Mouse (Mus musculus) embryonic facial prominence, embryonic 11.5 days (tissue): ENCODE results near the gene Efcab6. TPM values are rescaled to one million over a fixed set of nuclear protein-coding genes. Genes with fewer than 3 reads are reported as not detected.

Experiments
- ATAC-seq: fragments of 200-750 bp; cut with Nextera tagmentation; replicated peaks from 2 replicates; pipeline ENCODE4 v1.8.0; 2017; ENCODE audit warnings: low read depth; ENCODE audit not compliant: insufficient number of reproducible peaks, low FRiP score, low TSS enrichment
- DNase-seq: peaks from one replicate; pipeline ENCODE4 v3.0.0-alpha.2; 2015; ENCODE audit warnings: low spot score
- H3K27ac ChIP-seq: fragments of 300-500 bp; sonication (generic); replicated peaks from 2 replicates; pipeline ENCODE4 v1.5.1; 2014; ENCODE audit warnings: mild to moderate bottlenecking, low read depth, low read length, control low read depth
- H3K27me3 ChIP-seq: fragments of 300-500 bp; sonication (generic); 2 replicates; pipeline ENCODE4 v1.6.1; 2014; ENCODE audit warnings: mild to moderate bottlenecking, low read length, moderate library complexity, mixed read lengths; ENCODE audit not compliant: control insufficient read depth, insufficient read depth
- H3K36me3 ChIP-seq: fragments of 300-500 bp; sonication (generic); replicated peaks from 2 replicates; pipeline ENCODE4 v1.6.1; 2014; ENCODE audit warnings: low read depth, mild to moderate bottlenecking, low read length, moderate library complexity, mixed read lengths; ENCODE audit not compliant: control insufficient read depth, insufficient read depth
- H3K4me1 ChIP-seq: fragments of 300-500 bp; sonication (generic); 2 replicates; pipeline ENCODE4 v1.6.1; 2014; ENCODE audit warnings: low read length, mixed read lengths; ENCODE audit not compliant: control insufficient read depth, insufficient read depth
- H3K4me2 ChIP-seq: fragments of 300-500 bp; sonication (generic); 2 replicates; pipeline ENCODE4 v1.6.1; 2014; ENCODE audit warnings: low read depth, mild to moderate bottlenecking, control low read depth, low read length, moderate library complexity
- H3K4me3 ChIP-seq: fragments of 300-500 bp; sonication (generic); 2 replicates; pipeline ENCODE4 v1.5.1; 2014; ENCODE audit warnings: low read depth, low read length, control low read depth
- H3K9ac ChIP-seq: fragments of 300-500 bp; sonication (generic); replicated peaks from 2 replicates; pipeline ENCODE4 v1.6.1; 2014; ENCODE audit warnings: mild to moderate bottlenecking, control low read depth, low read length
- H3K9me3 ChIP-seq: fragments of 300-500 bp; sonication (generic); replicated peaks from 2 replicates; pipeline ENCODE4 v1.6.1; 2016; ENCODE audit warnings: mild to moderate bottlenecking, low read length, inconsistent platforms, mixed read lengths; ENCODE audit not compliant: control insufficient read depth
- WGBS: fragments of 180-500 bp; shearing (Covaris S2); extraction: QIAGEN DNeasy Blood & Tissue Kit; methylation state at CpG from one replicate; pipeline ENCODE4 v1.1.7; 2014; 5-methylcytosine and 5-hydroxymethylcytosine counted together
- polyA plus RNA-seq: library from polyadenylated mRNA; unstranded; fragments of >200 nt; fragmentation: Nextera tagmentation; extraction: Ambion mirVana; gene quantifications from 2 replicates; pipeline ENCODE4 v1.2.1, GENCODE M21; 2014

Efcab6 gene
- polyA plus RNA-seq, 1 experiment from 2014 or later: 0.20 TPM

GRCm38 (mm10) chr15:84056083-84056482 lies 9.1 kb downstream of the Efcab6 start:
- no peaks in the 10 kb centered on the region for H3K27me3 ChIP-seq
- H3K27ac ChIP-seq: no peak overlapping the region
- no peak overlapping the region for H3K9ac ChIP-seq
- no peak overlapping the region for H3K4me2 ChIP-seq
- no peak overlapping the region for H3K4me3 ChIP-seq
- H3K9me3 ChIP-seq: no peaks in the 10 kb centered on the region
- no peak for ATAC-seq
- H3K36me3 ChIP-seq: no peaks in the 10 kb centered on the region
- 68% methylated on average over 5 of the region's 5 CpGs for WGBS
- no peaks in the 10 kb centered on the region for H3K4me1 ChIP-seq
- DNase-seq: no peak

- 35% methylated on average over 9 of the region's 9 CpGs for WGBS
- no peak overlapping the region for H3K4me3 ChIP-seq
- peak; percentile 88 for DNase-seq
- H3K36me3 ChIP-seq: no peaks in the 10 kb centered on the region
- no peaks in the 10 kb centered on the region for H3K9me3 ChIP-seq
- H3K4me1 ChIP-seq: no peaks in the 10 kb centered on the region
- peak; percentile 62; the same call in 1 of the 2 replicates for ATAC-seq
- no peaks in the 10 kb centered on the region for H3K27me3 ChIP-seq
- H3K27ac ChIP-seq: no peak overlapping the region
- no peak overlapping the region for H3K9ac ChIP-seq
- no peak overlapping the region for H3K4me2 ChIP-seq
Observed at GRCm38 (mm10) chr15:84053859-84054258, 11.3 kb downstream of the Efcab6 start.

GRCm38 (mm10) chr15:84053240-84053639 lies 11.9 kb downstream of the Efcab6 start:
- Histone ChIP-seq H3K4me1 (no peaks in the 10 kb centered on the region), H3K36me3 (no peaks in the 10 kb centered on the region), H3K27ac (no peak overlapping the region), H3K9me3 (no peaks in the 10 kb centered on the region), H3K27me3 (no peaks in the 10 kb centered on the region), H3K4me2 (no peak overlapping the region), H3K9ac (no peak overlapping the region), H3K4me3 (no peak overlapping the region)
- ATAC-seq: no peak
- WGBS: 96% methylated on average over 4 of the region's 4 CpGs
- DNase-seq: no peak

GRCm38 (mm10) chr15:84052390-84052789 lies 12.8 kb downstream of the Efcab6 start:
- H3K27me3 ChIP-seq: no peaks in the 10 kb centered on the region
- DNase-seq (no peak), ATAC-seq (no peak)
- no peaks in the 10 kb centered on the region for H3K4me1 ChIP-seq
- WGBS: 81% methylated on average over 9 of the region's 9 CpGs
- no peak overlapping the region for H3K4me3 ChIP-seq
- no peak overlapping the region for H3K27ac ChIP-seq
- H3K4me2 ChIP-seq: no peak overlapping the region
- H3K9ac ChIP-seq: no peak overlapping the region
- H3K36me3 ChIP-seq: no peaks in the 10 kb centered on the region
- no peaks in the 10 kb centered on the region for H3K9me3 ChIP-seq

- DNase-seq: no peak
- Histone ChIP-seq H3K4me1 (no peaks in the 10 kb centered on the region), H3K36me3 (no peaks in the 10 kb centered on the region), H3K27ac (no peak overlapping the region), H3K9me3 (no peaks in the 10 kb centered on the region), H3K9ac (no peak overlapping the region), H3K27me3 (no peaks in the 10 kb centered on the region), H3K4me3 (no peak overlapping the region), H3K4me2 (no peak overlapping the region)
- no peak for ATAC-seq
- WGBS: 58% methylated on average over 7 of the region's 7 CpGs
Observed at GRCm38 (mm10) chr15:84049570-84049969, 15.6 kb downstream of the Efcab6 start.

GRCm38 (mm10) chr15:84045562-84045961 lies 19.6 kb downstream of the Efcab6 start:
- Histone ChIP-seq H3K27me3 (no peaks in the 10 kb centered on the region), H3K9ac (no peak overlapping the region), H3K36me3 (no peaks in the 10 kb centered on the region), H3K4me3 (no peak overlapping the region), H3K27ac (no peak overlapping the region), H3K9me3 (no peaks in the 10 kb centered on the region), H3K4me2 (no peak overlapping the region), H3K4me1 (no peaks in the 10 kb centered on the region)
- DNase-seq (no peak), ATAC-seq (no peak)
- WGBS: 93% methylated on average over 6 of the region's 6 CpGs

- Histone ChIP-seq H3K9me3 (no peaks in the 10 kb centered on the region), H3K9ac (no peak overlapping the region), H3K4me3 (no peak overlapping the region), H3K27ac (no peak overlapping the region), H3K27me3 (no peaks in the 10 kb centered on the region), H3K36me3 (no peaks in the 10 kb centered on the region), H3K4me1 (no peaks in the 10 kb centered on the region), H3K4me2 (no peak overlapping the region)
- DNase-seq: no peak
- WGBS: 91% methylated on average over 5 of the region's 5 CpGs
- ATAC-seq: no peak
Observed at GRCm38 (mm10) chr15:84037067-84037466, 28.1 kb downstream of the Efcab6 start.

GRCm38 (mm10) chr15:84025651-84026050 lies 39.5 kb downstream of the Efcab6 start:
- Histone ChIP-seq H3K9ac (no peak overlapping the region), H3K4me1 (no peaks in the 10 kb centered on the region), H3K27me3 (no peaks in the 10 kb centered on the region), H3K9me3 (no peaks in the 10 kb centered on the region), H3K36me3 (no peaks in the 10 kb centered on the region), H3K4me2 (no peak overlapping the region), H3K27ac (no peak overlapping the region), H3K4me3 (no peak overlapping the region)
- ATAC-seq (no peak), DNase-seq (no peak)
- WGBS: 71% methylated on average over 8 of the region's 8 CpGs
